Mouse (Mus musculus): ENCODE results near the gene Ifit1bl1. TPM values are rescaled to one million over a fixed set of nuclear protein-coding genes. Genes with fewer than 3 reads are reported as not detected.
"Not testable (repeated sequence)": the region's sequence is repeated elsewhere in the genome, so short reads cannot be mapped to it uniquely, and the experiment has no call there.

Gene Ifit1bl1
- 0.25 and 0.50 TPM in 2 replicates for polyA plus RNA-seq (2016; fragmentation: Nextera tagmentation; extraction: Ambion mirVana)

DNA sequence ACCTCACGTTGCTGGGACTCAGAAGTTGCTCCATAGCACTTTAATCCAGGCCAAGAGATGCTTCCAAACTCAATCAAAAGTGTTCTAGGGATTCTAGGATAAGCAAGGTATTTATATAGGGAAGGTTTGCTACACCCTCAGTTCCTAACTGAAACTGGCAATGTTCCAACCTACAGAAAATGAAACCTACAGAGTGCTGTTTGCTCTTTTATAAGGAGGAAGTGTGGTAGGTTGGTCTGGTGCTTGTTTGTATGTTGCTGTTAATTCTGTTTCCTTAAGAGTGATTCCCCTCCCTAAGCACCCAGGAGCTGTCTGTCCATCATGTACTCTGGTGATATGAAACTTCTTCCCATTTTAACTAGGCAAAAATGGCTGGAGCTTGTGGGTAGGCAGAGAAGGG lies at the start of gene Ifit1bl1:
Gene Ifit1bl1, minus strand, starts transcription at position 69 of the 400 bp plus-strand sequence.
- 64% methylated on average over 1 of the region's 1 CpGs for WGBS
- ATAC-seq (ENCODE audit: low FRiP score, low read depth), result not testable (repeated sequence)

DNA sequence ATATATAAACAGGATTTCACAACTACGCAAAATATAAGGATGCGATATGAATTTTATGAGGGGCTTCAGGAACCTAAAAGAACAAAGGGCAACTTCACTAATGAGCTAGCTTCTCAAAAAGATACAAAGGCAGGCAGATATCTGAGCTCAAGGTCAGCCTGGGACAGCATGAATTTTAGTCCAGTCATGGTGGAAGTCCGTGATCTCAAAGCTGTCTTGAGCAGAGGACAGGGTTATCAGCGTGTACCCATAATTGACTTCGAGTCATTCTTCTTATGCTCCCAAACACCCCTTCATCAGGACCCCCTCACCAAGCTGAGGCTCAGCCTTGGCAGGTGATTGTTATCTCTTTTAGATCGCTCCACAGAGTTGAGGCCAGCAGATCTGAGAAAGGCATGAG lies 49.2 kb upstream of the Ifit1bl1 start:
- no peaks in the 10 kb centered on the region for H3K4me1 ChIP-seq
- H3K4me3 ChIP-seq, result no peak overlapping the region
- H3K27me3 ChIP-seq (replicated peaks), result no peaks in the 10 kb centered on the region
- H3K27ac ChIP-seq, result no peak overlapping the region
- no peak overlapping the region for H3K4me2 ChIP-seq (replicated peaks)
- H3K9me3 ChIP-seq, result no peaks in the 10 kb centered on the region
- ATAC-seq (ENCODE audit: low FRiP score, low read depth), result no peak
- whole genome bisulfite sequencing, result 91% methylated on average over 6 of the region's 6 CpGs
- no peaks in the 10 kb centered on the region for H3K36me3 ChIP-seq
- no peak overlapping the region for H3K9ac ChIP-seq

More for the DNA sequence above, at the start of gene Ifit1bl1:
- H3K27ac ChIP-seq; H3K9me3 ChIP-seq; H3K4me1 ChIP-seq; H3K9ac ChIP-seq; H3K4me2 ChIP-seq (replicated peaks); H3K36me3 ChIP-seq; H3K4me3 ChIP-seq; H3K27me3 ChIP-seq (replicated peaks): not testable (repeated sequence)

GRCm38 (mm10) chr19:34650276-34650675 lies 48.5 kb upstream of the Ifit1bl1 start:
- no peak for ATAC-seq (ENCODE audit: low FRiP score, low read depth)
- Histone ChIP-seq H3K4me1 (no peaks in the 10 kb centered on the region), H3K36me3 (no peaks in the 10 kb centered on the region), H3K27me3 (replicated peaks) (no peaks in the 10 kb centered on the region), H3K27ac (no peak overlapping the region), H3K9me3 (no peaks in the 10 kb centered on the region), H3K4me3 (no peak overlapping the region), H3K4me2 (replicated peaks) (no peak overlapping the region), H3K9ac (no peak overlapping the region)
- 83% methylated on average over 3 of the region's 3 CpGs for WGBS

DNA sequence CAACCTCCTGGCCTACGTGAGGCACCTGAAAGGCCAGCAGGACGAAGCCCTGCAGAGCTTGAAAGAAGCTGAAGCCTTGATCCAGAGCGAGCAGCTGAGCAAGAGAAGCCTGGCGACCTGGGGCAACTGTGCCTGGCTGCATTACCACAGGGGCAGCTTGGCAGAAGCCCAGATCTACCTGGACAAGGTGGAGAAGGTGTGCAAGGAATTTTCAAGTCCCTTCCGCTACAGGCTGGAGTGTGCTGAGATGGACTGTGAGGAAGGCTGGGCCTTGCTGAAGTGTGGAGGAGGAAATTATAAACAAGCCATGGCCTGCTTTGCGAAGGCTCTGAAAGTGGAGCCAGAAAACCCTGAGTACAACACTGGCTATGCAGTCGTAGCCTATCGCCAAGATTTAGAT lies 45.9 kb upstream of the Ifit1bl1 start:
- H3K4me1 ChIP-seq; H3K9me3 ChIP-seq; H3K36me3 ChIP-seq; H3K27ac ChIP-seq; H3K27me3 ChIP-seq (replicated peaks); H3K9ac ChIP-seq; H3K4me2 ChIP-seq (replicated peaks); H3K4me3 ChIP-seq; ATAC-seq (ENCODE audit: low FRiP score, low read depth): not testable (repeated sequence)
- 90% methylated on average over 8 of the region's 8 CpGs for WGBS

DNA sequence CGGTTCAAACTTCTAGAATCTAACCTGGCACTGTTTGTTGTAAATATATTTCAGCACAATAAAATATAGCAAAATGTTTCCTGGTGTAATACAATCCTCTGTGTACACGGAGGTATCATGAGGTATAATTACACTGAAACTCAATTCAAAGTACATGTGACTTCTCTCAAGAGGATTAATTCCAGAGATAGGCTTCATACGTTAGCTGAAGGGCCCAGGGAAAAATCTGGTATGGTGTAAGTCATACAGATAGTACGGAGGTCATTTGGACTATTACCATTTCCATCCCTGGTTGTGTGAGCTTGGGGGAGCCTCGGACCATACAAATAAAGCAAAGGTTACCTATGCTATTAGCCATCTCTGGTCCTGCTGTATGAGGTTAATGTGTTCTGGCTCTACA lies 40.9 kb upstream of the Ifit1bl1 start:
- no peak for ATAC-seq (ENCODE audit: low FRiP score, low read depth)
- WGBS, result 82% methylated on average over 5 of the region's 5 CpGs
- no peak overlapping the region for H3K4me2 ChIP-seq (replicated peaks)

GRCm38 (mm10) chr19:34640623-34641022 lies 38.9 kb upstream of the Ifit1bl1 start, which contains the start of the genes Ifit1bl2 and Ifit1:
Gene Ifit1bl2, minus strand, starts transcription at chr19:34640743.
Gene Ifit1, plus strand, starts transcription at chr19:34640871.
- Histone ChIP-seq H3K9ac (no peak within 1 kb of the TSS), H3K36me3 (no peaks in the 10 kb centered on the region), H3K4me3 (no peak within 1 kb of the TSS), H3K27me3 (replicated peaks) (no peaks in the 10 kb centered on the region), H3K9me3 (no peaks in the 10 kb centered on the region), H3K27ac (no peak within 1 kb of the TSS), H3K4me2 (replicated peaks) (no peak within 1 kb of the TSS), H3K4me1 (no peaks in the 10 kb centered on the region)
- ATAC-seq (ENCODE audit: low FRiP score, low read depth), result no peak
- WGBS, result 62% methylated on average over 4 of the region's 4 CpGs

More for the DNA sequence above, 40.9 kb upstream of the Ifit1bl1 start:
- no peak overlapping the region for H3K9ac ChIP-seq
- H3K27me3 ChIP-seq (replicated peaks), result no peaks in the 10 kb centered on the region
- H3K4me1 ChIP-seq, result no peaks in the 10 kb centered on the region
- H3K4me3 ChIP-seq, result no peak overlapping the region
- no peak overlapping the region for H3K27ac ChIP-seq
- no peaks in the 10 kb centered on the region for H3K36me3 ChIP-seq
- no peaks in the 10 kb centered on the region for H3K9me3 ChIP-seq

DNA sequence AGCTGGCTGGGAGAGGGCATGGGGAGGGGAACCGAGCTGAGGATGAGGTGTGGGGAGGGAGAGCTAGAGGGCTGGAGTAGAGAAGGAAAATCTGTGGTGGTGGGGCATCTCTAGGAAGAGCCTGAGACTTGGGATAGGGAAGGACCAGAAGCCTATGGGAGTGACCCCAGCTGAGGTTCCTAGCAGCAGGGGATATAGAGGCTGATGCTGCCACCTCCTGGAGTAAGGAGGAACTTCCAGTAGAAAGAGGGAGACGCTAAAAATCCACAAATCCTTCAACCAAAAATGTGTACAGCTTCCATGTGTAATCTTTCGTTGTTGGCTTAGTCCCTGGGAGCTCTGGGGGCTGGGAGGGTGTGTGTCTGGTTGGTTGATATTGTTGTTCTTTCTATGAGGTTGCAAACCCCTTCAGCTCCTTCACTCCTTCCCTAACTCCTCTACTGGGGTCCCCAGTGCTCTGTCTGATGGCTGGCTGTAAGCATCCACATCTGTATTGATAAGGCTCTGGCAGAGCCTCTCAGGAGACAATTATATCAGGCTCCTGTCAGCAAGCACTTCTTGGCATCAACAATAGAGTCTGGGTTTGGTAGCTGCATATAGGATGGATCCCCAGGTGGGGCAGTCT lies 35.3 kb upstream of the Ifit1bl1 start:
- no peaks in the 10 kb centered on the region for H3K4me1 ChIP-seq
- 18% methylated on average over 3 of the region's 3 CpGs for WGBS

GRCm38 (mm10) chr19:34633484-34633883 lies 31.7 kb upstream of the Ifit1bl1 start:
- Histone ChIP-seq H3K4me1 (no peaks in the 10 kb centered on the region), H3K9me3 (no peaks in the 10 kb centered on the region), H3K36me3 (no peaks in the 10 kb centered on the region), H3K9ac (no peak overlapping the region), H3K27me3 (replicated peaks) (no peaks in the 10 kb centered on the region), H3K4me2 (replicated peaks) (no peak overlapping the region), H3K4me3 (no peak overlapping the region), H3K27ac (no peak overlapping the region)
- 81% methylated on average over 2 of the region's 2 CpGs for WGBS
- no peak for ATAC-seq (ENCODE audit: low FRiP score, low read depth)

More for the DNA sequence above, 35.3 kb upstream of the Ifit1bl1 start:
- Histone ChIP-seq H3K27ac (no peak overlapping the region), H3K27me3 (replicated peaks) (no peaks in the 10 kb centered on the region), H3K9me3 (no peaks in the 10 kb centered on the region), H3K4me3 (no peak overlapping the region), H3K9ac (no peak overlapping the region), H3K36me3 (no peaks in the 10 kb centered on the region), H3K4me2 (replicated peaks) (no peak overlapping the region)
- ATAC-seq (ENCODE audit: low FRiP score, low read depth), result peak; percentile 75; the same call in 1 of the 2 replicates

DNA sequence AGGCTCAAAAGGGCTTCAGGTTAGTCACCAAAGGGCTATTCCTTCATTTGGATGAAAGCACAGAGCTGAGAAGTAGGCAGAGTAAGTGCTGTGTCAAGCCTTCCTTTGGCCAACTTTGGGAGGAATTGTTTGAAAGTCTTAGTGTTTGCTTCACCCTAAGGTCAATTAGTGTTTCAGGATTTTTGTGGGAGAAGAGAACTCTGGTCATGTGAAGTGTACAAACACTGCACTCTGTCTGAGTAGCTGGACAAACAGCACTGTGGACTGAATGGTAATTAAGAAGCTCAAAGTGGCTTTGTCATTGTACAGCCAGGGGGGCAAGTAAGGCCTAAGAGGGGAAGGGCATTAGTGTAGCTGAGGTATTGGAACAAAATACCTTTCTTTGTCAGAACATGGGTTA lies 29.7 kb upstream of the Ifit1bl1 start:
- Histone ChIP-seq H3K4me2 (replicated peaks) (no peak overlapping the region), H3K9ac (no peak overlapping the region), H3K27me3 (replicated peaks) (no peaks in the 10 kb centered on the region), H3K27ac (no peak overlapping the region), H3K4me1 (no peaks in the 10 kb centered on the region), H3K9me3 (no peaks in the 10 kb centered on the region), H3K4me3 (no peak overlapping the region), H3K36me3 (no peaks in the 10 kb centered on the region)
- no peak for ATAC-seq (ENCODE audit: low FRiP score, low read depth)

DNA sequence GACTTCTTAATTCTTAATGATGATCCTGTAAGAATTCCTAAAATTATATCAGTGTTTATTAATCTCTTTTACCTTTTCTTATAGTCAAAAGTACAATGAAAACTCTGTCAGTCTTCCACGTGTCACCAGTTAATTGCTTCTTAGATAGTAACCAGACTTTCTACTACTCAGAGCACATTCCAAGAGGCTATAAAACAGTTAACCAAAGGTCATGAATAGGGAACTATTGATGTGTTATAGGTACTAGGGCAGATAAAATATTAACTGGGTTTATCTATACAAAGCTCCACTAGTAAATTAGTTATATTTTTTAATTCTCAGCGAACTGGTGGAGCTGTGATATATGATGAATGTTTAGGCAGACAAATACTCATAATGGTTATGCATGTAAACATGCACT lies 25.7 kb upstream of the Ifit1bl1 start:
- no peak for ATAC-seq (ENCODE audit: low FRiP score, low read depth)
- Histone ChIP-seq H3K4me1 (no peaks in the 10 kb centered on the region), H3K4me3 (no peak overlapping the region), H3K9ac (no peak overlapping the region), H3K27ac (no peak overlapping the region), H3K27me3 (replicated peaks) (no peaks in the 10 kb centered on the region), H3K4me2 (replicated peaks) (no peak overlapping the region), H3K9me3 (no peaks in the 10 kb centered on the region), H3K36me3 (no peaks in the 10 kb centered on the region)
- 60% methylated on average over 2 of the region's 2 CpGs for WGBS

DNA sequence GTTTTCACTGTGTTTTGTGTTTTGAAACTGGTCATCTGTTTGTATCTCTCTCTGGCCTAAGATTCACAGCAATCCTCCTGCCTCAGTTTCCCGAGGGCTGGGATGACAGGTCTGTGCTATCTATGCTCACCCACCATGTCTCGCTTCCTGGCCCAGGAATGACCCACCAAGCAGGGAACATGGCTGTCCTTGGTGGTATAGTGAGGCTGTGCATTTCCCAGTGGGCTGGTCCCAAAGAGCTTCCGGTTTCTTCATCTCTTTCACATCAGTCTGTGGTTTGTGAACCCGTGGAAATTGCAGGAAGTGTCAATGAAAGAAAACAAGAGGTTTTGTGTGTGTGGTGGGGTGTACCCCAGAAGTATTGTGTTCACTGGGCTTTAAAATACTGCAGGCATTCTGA lies 22.9 kb upstream of the Ifit1bl1 start:
- no peak overlapping the region for H3K9ac ChIP-seq
- no peaks in the 10 kb centered on the region for H3K4me1 ChIP-seq
- H3K4me2 ChIP-seq (replicated peaks), result no peak overlapping the region
- no peaks in the 10 kb centered on the region for H3K36me3 ChIP-seq
- H3K27ac ChIP-seq, result no peak overlapping the region
- no peak for ATAC-seq (ENCODE audit: low FRiP score, low read depth)
- H3K27me3 ChIP-seq (replicated peaks), result no peaks in the 10 kb centered on the region
- no peaks in the 10 kb centered on the region for H3K9me3 ChIP-seq
- WGBS, result 78% methylated on average over 4 of the region's 4 CpGs
- H3K4me3 ChIP-seq, result no peak overlapping the region

- H3K27me3 ChIP-seq (replicated peaks), result no peaks in the 10 kb centered on the region
- WGBS, result 93% methylated on average over 6 of the region's 6 CpGs
- H3K9ac ChIP-seq, result no peak overlapping the region
- ATAC-seq (ENCODE audit: low FRiP score, low read depth), result no peak
- no peaks in the 10 kb centered on the region for H3K9me3 ChIP-seq
- H3K36me3 ChIP-seq, result no peaks in the 10 kb centered on the region
- H3K4me1 ChIP-seq, result no peaks in the 10 kb centered on the region
- no peak overlapping the region for H3K4me3 ChIP-seq
- H3K27ac ChIP-seq, result no peak overlapping the region
- H3K4me2 ChIP-seq (replicated peaks), result no peak overlapping the region
Observed at GRCm38 (mm10) chr19:34623781-34624180, 22.0 kb upstream of the Ifit1bl1 start.

GRCm38 (mm10) chr19:34620871-34621270 lies 19.1 kb upstream of the Ifit1bl1 start:
- 96% methylated on average over 5 of the region's 5 CpGs for WGBS
- H3K4me3 ChIP-seq, result no peak overlapping the region

More at GRCm38 (mm10) chr19:34620871-34621270, 19.1 kb upstream of the Ifit1bl1 start:
- H3K36me3 ChIP-seq, result no peaks in the 10 kb centered on the region
- no peaks in the 10 kb centered on the region for H3K9me3 ChIP-seq
- no peak for ATAC-seq (ENCODE audit: low FRiP score, low read depth)
- H3K27me3 ChIP-seq (replicated peaks), result no peaks in the 10 kb centered on the region
- no peak overlapping the region for H3K27ac ChIP-seq
- H3K4me2 ChIP-seq (replicated peaks), result no peak overlapping the region
- H3K9ac ChIP-seq, result no peak overlapping the region
- H3K4me1 ChIP-seq, result no peaks in the 10 kb centered on the region

All from neural tube, embryonic 12.5 days (tissue).